Mouse (Mus musculus): ENCODE measurements around the gene Pdx1.

Pdx1 gene

DNA sequence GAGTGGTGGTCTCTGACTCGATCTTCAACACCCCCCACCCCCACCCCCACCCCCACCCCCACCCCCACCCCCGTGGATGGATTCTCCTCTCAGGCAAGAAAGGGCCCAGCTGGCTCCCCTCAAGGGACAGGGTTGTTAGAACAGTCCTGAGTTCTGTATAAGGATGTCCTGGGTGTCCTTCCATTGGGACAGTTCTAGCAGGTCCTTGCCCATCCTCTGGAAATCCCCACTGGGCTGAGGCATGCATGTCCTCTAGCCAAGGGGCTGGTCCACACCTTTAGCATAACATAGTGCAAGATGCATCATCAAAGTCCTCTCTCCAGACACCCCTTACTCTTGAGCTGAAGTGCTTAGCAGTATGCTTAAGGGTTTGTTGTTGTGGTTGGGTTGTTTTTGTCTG, 40.0 kb downstream of the Pdx1 start:
- DNase-seq (ENCODE audit: low spot score), result no peak

DNA sequence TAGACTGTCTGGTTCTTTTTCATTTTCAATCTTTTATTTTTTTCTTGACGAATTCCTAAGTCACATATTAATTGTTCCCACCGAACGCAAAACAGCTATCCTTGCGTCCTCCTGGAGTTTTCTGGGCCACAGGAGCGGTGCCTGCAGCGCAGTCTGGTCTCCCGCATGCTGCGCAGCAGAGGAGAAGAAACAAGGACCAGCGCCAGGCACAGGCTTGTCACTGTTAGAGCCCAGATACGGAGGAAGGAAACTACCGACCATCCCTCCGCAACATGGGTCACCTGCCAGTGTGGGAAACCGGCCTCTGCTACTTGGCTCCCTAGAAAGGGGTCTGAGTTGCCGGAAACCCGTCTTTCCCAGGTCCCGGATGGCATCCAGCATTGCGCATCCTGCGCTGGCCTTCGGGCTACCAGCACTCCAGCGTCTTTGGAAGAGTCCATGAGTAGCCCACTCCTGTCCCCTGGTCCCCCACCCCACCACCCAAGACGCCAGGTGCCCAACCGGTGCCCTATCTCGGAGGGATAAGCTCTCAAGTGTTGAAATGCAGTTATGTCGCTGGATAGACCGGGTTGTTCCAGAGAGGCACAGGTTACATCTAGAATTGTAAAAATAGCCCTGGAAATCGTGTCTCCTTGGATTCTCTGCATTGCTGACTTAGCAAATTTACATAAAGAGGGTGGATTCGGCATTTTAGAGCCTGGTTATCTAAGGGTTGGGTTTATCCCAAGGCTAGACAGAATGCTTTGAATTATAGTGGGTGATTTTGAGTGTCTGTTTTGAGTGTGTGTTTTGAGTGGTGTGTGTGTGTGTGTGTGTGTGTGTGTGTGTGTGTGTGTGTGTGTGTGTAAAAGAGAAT, 43.3 kb downstream of the Pdx1 start:
- no peak for DNase-seq (ENCODE audit: low spot score)

DNA sequence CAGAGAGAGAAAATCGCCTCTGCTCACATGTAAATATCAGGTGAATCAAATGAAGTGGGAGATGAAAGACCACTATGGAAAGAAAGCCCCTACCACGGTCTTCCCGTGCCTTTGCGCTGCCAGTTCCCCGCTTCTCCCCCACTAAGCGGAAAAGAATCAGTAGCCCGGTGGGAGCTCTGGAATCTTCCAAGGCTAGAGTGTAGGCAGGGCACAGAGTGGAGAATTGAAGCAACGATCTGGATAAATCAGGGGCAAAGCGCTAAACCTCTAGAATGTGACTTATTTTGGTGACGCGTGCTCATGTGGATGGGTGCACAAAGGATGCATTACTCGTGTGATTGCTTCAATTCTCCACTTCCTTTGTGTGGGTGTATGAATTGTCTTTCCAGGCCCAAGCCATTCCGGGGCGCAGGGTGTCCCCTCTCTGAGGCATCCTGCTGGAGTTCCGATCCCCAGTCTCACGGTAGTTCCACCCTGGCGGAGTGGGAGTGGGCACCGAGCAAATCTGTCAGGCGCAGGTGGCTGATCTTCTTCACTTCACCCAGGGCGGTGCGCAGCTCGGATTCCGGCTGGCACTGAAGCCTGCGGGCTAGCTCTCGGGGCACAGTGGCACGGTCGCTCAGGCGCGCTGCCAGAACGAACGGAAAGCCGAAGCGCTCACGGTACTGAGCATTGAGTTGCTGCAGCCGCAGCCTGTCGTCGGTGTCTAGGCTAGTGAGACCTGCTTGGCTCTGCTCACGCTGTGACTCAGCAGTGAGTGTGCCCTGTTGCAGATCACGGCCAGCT, 45.1 kb downstream of the Pdx1 start:
- DNase-seq (ENCODE audit: low spot score), result no peak

DNA sequence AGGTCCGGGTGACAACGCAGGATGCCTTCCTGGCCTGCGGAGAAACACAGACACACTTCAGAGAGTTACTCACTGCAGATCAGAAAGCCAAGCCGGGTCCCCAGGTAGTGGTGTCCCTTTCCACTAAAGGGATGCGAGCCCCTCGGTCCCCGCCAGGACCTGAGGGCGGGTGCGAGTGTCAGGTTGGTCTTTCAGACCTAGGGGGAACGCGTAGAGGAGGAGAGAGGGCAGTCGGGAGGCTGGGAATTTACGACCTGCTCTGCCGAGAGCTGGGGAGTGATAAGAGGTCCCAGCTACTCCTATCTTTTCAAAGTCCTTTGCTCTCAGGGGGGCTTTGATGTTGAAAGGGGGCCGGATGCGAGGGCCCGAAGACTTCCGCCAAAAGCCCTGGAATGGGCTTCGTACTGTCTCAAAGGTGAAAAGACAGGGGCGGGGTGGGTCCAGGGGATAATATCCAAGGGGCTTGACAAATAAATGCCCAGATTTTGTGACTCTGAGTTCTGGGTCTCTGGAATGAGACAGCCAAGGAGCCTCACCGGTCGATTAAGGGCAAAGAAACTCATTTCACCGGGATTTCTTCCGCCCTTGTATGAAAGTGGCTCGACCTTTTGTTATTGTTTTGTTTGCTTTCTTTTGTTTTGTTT, 45.8 kb downstream of the Pdx1 start:
- no peak for DNase-seq (ENCODE audit: low spot score)

DNA sequence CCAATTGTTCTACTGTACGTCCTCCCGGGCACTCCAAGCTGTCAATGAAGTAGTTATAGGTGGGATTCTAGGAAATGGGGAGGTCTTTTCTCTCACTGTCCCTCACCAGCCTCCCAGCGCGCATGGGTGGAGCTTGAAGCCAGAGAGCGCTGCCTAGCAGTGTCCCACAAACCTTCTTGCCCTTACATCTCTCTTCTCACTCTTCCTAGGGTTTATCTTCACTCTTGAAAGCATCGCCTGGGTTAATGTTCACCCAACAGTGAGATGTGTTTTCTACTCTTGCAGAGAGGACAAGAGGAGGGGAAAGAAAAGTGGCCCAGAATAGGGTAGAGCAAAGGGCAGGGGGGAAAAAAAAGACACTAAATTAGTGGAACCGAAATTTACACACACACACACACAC, 47.6 kb downstream of the Pdx1 start:
- DNase-seq (ENCODE audit: low spot score), result no peak

DNA sequence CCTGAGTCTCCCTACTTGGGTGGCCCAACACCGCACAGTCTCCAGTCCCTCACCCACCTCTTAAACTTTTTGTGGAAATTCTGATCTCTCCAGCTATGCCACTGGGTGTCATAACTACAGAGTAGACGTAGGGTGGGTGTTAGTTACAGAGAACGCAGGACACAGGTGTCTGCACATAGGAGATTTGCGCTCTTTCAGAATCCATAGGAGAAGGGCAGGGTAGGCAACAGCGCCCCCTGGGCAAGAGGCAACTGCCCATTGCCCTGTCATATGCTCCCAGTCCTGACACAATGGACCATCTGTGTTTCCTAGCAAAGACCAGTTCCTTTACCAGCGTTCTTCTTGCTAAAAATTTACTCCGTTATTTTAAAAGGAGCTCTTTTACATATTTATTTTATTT, 48.2 kb downstream of the Pdx1 start:
- DNase-seq (ENCODE audit: low spot score), result no peak

DNA sequence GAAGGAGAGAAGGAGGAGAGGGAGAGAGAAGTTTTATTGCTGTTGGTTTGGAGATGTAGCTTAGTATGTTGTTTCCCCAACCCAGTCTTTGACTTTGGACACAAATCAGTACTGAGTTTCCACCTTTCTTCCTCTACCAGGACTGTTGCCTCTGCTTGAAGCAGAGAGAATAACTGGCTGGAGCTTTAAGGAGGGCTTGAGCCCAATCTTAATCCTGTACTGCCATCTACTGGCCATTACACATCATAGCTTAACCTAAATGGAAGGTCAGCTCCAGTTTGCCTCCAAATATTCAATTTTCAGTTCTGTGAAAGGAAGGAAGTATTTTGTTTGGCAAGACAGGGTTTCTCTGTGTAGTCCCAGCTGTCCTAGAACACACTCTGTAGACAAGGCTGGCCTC, 49.9 kb downstream of the Pdx1 start:
- no peak for DNase-seq (ENCODE audit: low spot score)

DNA sequence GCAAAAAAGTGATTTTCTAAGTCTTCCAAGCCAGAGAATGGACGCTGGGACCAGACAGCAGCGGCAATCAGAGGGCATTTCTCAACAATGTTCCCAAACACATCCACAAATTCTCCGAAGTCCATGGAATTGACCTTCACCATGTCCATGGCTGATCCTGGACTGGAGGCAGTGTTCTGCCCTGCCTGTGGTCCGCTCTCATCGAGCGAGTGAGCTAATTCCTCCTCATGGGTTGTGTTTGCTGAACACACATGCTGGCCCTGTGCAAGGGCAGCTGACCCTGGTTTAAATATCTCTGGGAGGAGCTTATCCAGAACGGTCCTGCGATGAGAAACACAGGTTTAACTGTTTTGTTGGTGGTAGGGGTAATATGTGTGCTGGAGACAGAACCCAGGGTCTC, 52.4 kb downstream of the Pdx1 start, which contains the start of gene Urad:
Gene Urad (minus strand): TSS at position 258 of the 400 bp plus-strand sequence.
- DNase-seq (ENCODE audit: low spot score), result no peak

DNA sequence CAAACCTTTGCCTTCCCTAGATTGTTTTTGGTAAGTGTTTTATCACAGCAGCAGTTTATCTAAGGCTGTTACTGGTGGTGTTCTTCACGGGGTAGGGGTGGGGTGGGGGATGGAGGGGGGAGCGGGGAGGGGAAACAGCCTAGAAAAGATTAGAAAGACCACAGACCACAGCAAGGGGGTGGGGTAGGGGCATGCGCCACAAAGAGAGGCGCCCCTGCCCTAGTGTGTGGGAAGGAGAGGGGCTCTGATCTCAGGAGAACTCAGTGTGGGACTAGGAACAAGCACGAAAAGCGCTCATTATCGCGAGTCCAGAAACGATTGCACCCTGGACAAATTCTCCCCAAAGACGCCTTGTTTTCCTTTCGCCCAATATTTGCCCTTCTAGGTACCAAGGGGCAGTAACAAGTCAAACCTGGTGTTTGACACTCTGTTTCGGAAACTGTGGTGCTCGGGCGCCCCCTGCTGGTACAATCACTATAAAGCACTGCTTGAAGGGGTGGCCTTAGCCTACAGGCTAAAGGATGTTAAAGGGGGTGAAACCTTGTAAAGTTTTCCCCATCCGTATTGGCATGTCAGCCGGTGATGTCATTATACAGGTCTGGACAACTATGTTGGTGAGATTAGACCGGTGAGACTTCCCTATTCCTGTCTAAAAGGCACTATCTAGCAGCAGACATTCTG, 53.6 kb downstream of the Pdx1 start:
- no peak for DNase-seq (ENCODE audit: low spot score)

Data from ovary, adult 18-20 months (tissue).